ENCODE assay signal across 16 mouse cellular contexts in genomic region chr16:32687221-32687620, GRCm38 (mm10). TPM values are rescaled to one million over a fixed set of nuclear protein-coding genes. Genes with fewer than 3 reads are reported as not detected.
DNase-seq lines count a peak whose midpoint lies in the region; ATAC-seq and TF ChIP-seq lines count a peak whose summit lies in the region.
"Had no signal": no experiment of that assay in that cellular context is flagged by ENCODE, and none has a peak within 500 bp of the region (broad histone marks: within the 10 kb centered on the region; RNA-seq: fewer than 3 reads in every experiment).

No protein-coding gene starts in this region.

- peak; percentile 28 for DNase-seq in lung, embryonic 14.5 days
- DNase-seq in lung, postnatal 4 days = no peak
- peak; percentile 60 for DNase-seq in CD4-positive, CD25-positive, alpha-beta regulatory T cell, adult 2 months (ENCODE audit: low read depth, low spot score)
- DNase-seq in R1 (ENCODE audit: low read depth, low spot score) = peak; percentile 83
- peak; percentile 28 for DNase-seq in splenic B cell, adult 2 months (ENCODE audit: low read depth, low spot score)
- no peak for DNase-seq in urinary bladder, postnatal 36 days (ENCODE audit: low spot score in 2 of 2)
- no peak for DNase-seq in kidney, adult 8-10 months
- DNase-seq: adrenal gland, postnatal 10 days; cerebellum, adult 2 months; kidney, adult 18-20 months; retina, postnatal 1 day; thymus, postnatal 25 days had no signal

- no peaks in the 10 kb centered on the region for H3K27me3 ChIP-seq in lung, embryonic 14.5 days (ENCODE audit: insufficient read depth, low read length)
- no peaks in the 10 kb centered on the region for H3K27me3 ChIP-seq in splenic B cell, adult 2 months (ENCODE audit: control insufficient read depth, insufficient read depth, low read length, poor library complexity, severe bottlenecking)
- H3K27me3 ChIP-seq: embryonic facial prominence, embryonic 13.5 days had no signal

- H3K9ac ChIP-seq in lung, embryonic 14.5 days = no peak overlapping the region
- H3K9ac ChIP-seq: embryonic facial prominence, embryonic 13.5 days had no signal

- ATAC-seq in lung, embryonic 14.5 days (ENCODE audit: insufficient read depth) = no peak

- no peak overlapping the region for H3K27ac ChIP-seq in lung, embryonic 14.5 days (ENCODE audit: low read depth)
- H3K27ac ChIP-seq: embryonic facial prominence, embryonic 13.5 days had no signal

- H3K4me2 ChIP-seq in lung, embryonic 14.5 days = no peak overlapping the region
- H3K4me2 ChIP-seq: embryonic facial prominence, embryonic 13.5 days had no signal

- H3K4me1 ChIP-seq in lung, embryonic 14.5 days (ENCODE audit: insufficient read depth) = no peaks in the 10 kb centered on the region

- H3K4me3 ChIP-seq in lung, embryonic 14.5 days (ENCODE audit: low read depth, low read length) = no peak overlapping the region
- H3K4me3 ChIP-seq: embryonic facial prominence, embryonic 13.5 days had no signal

- peak; percentile 39 for TF ChIP-seq CTCF in lung, embryonic 14.5 days (IDR thresholded peaks at IDR 0.05; ENCODE audit: low read depth)

- no peaks in the 10 kb centered on the region for H3K9me3 ChIP-seq in lung, embryonic 14.5 days (ENCODE audit: low read depth, low read length)
- H3K9me3 ChIP-seq: embryonic facial prominence, embryonic 13.5 days; G1E had no signal

- H3K36me3 ChIP-seq in lung, embryonic 14.5 days (ENCODE audit: insufficient read depth) = peaks cover 12% of the 10 kb centered on the region; the same call in 1 of the 2 replicates
- 0 out of 2 replicates have a peak, but pooled peaks cover 2% of the 10 kb centered on the region for H3K36me3 ChIP-seq in splenic B cell, adult 2 months (ENCODE audit: control insufficient read depth, insufficient read depth, low read length, poor library complexity, severe bottlenecking)

- 77% methylated on average over 5 of the region's 5 CpGs for WGBS in lung, embryonic 14.5 days

RNA-seq across cellular contexts. Expression of gene Tnk2, which starts 43.5 kb away (rescaled TPM):
- 20.0 and 21.6 TPM in 2 replicates for polyA plus RNA-seq in lung, embryonic 14.5 days (2014; fragmentation: Nextera tagmentation; extraction: Ambion mirVana)

RNA-seq across cellular contexts. Expression of gene Muc4, which starts 48.5 kb away (rescaled TPM):
- polyA plus RNA-seq in lung, embryonic 14.5 days (2014; fragmentation: Nextera tagmentation; extraction: Ambion mirVana) = 0.67 and 0.93 TPM in 2 replicates
- polyA plus RNA-seq: G1E; heart, embryonic 14.5 days; limb, embryonic 11.5 days had no signal

Comparison
In these comparisons a context has a peak if more than half of its experiments do, and no peak if none do; other contexts are left out.
1. DNase-seq: peak in lung, embryonic 14.5 days (single experiment), CD4-positive, CD25-positive, alpha-beta regulatory T cell, adult 2 months (single experiment), R1 (single experiment) and splenic B cell, adult 2 months (single experiment); none in lung, postnatal 4 days (0 of 2), urinary bladder, postnatal 36 days (0 of 2) and kidney, adult 8-10 months (0 of 2).